Mouse (Mus musculus): ENCODE data around the gene Tbl1x.

DNA sequence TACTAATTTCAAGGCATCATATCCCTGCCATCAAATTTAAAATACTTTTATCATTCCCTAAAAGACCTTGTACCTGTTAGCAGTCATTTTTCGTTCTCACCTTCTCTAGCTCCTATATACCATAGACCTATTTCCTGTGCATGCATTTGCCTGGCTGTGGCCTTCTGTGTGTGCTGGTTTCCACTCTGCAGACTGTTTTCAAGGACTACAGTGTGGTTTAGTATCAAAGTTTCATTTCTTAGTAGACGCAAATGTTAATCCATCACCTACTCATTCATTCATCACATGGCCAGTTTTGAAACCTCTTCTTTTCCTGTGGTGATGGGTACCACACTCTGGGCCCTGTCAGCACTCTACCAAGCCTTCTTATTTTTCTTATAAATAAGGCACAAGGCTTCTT is 75.2 kb downstream of the Tbl1x start:
- TF ChIP-seq CTCF (IDR thresholded peaks at IDR 0.05) (no peak), EP300 (IDR thresholded peaks at IDR 0.05; ENCODE audit: insufficient read depth, low read depth, low read length) (no peak)
